Mouse (Mus musculus): ENCODE measurements around the gene Ttc39b. TPM values are rescaled to one million over a fixed set of nuclear protein-coding genes. Genes with fewer than 3 reads are reported as not detected.

Ttc39b gene
- total RNA-seq (2023; ENCODE audit: inconsistent age): 24.6 to 32.7 TPM (median 26.9 TPM) in 4 replicates

GRCm38 (mm10) chr4:83323910-83324684 is at the start of gene Ttc39b:
TSS of gene Ttc39b (minus strand) at chr4:83324255.

Other genes starting within 250 kb of the Ttc39b start
- gene Snapc3, start 93.5 kb upstream of the Ttc39b start, total RNA-seq (2023; ENCODE audit: inconsistent age): 32.8 to 36.3 TPM (median 34.8 TPM) in 4 replicates
- gene Psip1, start 162.2 kb upstream of the Ttc39b start, total RNA-seq (2023; ENCODE audit: inconsistent age): 61.3 to 67.6 TPM (median 65.7 TPM) in 4 replicates
- gene Ccdc171, start 201.3 kb upstream of the Ttc39b start, total RNA-seq (2023; ENCODE audit: inconsistent age): 6.8 to 9.6 TPM (median 8.3 TPM) in 4 replicates